Mouse (Mus musculus) bone marrow, adult 2 months (tissue): Measurements from ENCODE around the gene Slc17a7.

ENCODE experiments used
- CTCF ChIP-seq: fragments of 200-500 bp; IDR thresholded peaks from 2 replicates; pipeline ENCODE4 v1.5.1; 2011; ENCODE audit warnings: low read length, control low read depth; ENCODE audit not compliant: control insufficient read depth, insufficient read depth
- POLR2A ChIP-seq: fragments of 200-500 bp; IDR thresholded peaks from 2 replicates; pipeline ENCODE4 v1.6.1; 2011; ENCODE audit warnings: low read depth, mild to moderate bottlenecking, control low read depth, low read length, borderline replicate concordance; ENCODE audit not compliant: control insufficient read depth

DNA sequence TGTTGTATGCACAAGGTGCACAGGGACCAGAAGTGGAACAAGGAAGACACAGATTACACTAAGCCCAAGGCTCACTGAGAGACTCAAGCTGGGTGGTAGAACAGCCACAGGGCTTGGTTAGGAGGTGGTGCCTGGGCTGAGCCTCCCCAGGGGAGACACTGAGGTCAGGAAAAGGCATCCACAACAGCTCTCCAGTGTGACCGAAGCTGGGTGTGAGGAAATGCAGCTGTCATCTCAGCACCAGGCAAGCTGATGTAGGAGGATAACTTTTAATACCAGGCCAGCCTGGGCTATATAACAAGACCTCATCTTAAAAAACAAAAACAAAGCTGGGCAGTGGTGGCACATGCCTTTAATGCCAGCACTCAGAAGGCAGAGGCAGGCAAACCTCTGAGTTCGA, 27.4 kb downstream of the Slc17a7 start:
- TF ChIP-seq POLR2A (no peak), CTCF (no peak)
